Mouse (Mus musculus) hindbrain, embryonic 15.5 days (tissue): ENCODE measurements around the gene Scyl1. TPM values are rescaled to one million over a fixed set of nuclear protein-coding genes. Genes with fewer than 3 reads are reported as not detected.
"Not testable (repeated sequence)": the region's sequence is repeated elsewhere in the genome, so short reads cannot be mapped to it uniquely, and the experiment has no call there.

Experiments used
- ATAC-seq: fragments of 200-750 bp; cut with Nextera tagmentation; 2 replicates; pipeline ENCODE4 v1.8.0; 2017; ENCODE audit warnings: low read depth, moderate number of reproducible peaks, moderate TSS enrichment; ENCODE audit not compliant: low FRiP score
- H3K27ac ChIP-seq: fragments of 300-500 bp; sonication (generic); replicated peaks from 2 replicates; pipeline ENCODE4 v1.5.1; 2015; ENCODE audit warnings: mild to moderate bottlenecking, inconsistent platforms
- H3K27me3 ChIP-seq: fragments of 300-500 bp; sonication (generic); 2 replicates; pipeline ENCODE4 v1.6.1; 2015; ENCODE audit warnings: control low read depth, inconsistent platforms
- H3K36me3 ChIP-seq: fragments of 300-500 bp; sonication (generic); 2 replicates; pipeline ENCODE4 v1.6.1; 2015; ENCODE audit warnings: control low read depth, inconsistent platforms
- H3K4me1 ChIP-seq: fragments of 300-500 bp; sonication (generic); replicated peaks from 2 replicates; pipeline ENCODE4 v1.6.1; 2015; ENCODE audit warnings: control low read depth, inconsistent platforms
- H3K4me2 ChIP-seq: fragments of 300-500 bp; sonication (generic); 2 replicates; pipeline ENCODE4 v1.6.1; 2015; ENCODE audit warnings: moderate library complexity, mild to moderate bottlenecking, inconsistent platforms
- H3K4me3 ChIP-seq: fragments of 300-500 bp; sonication (generic); 2 replicates; pipeline ENCODE4 v1.5.1; 2015; ENCODE audit warnings: mild to moderate bottlenecking, inconsistent platforms
- H3K9ac ChIP-seq: fragments of 300-500 bp; sonication (generic); 2 replicates; pipeline ENCODE4 v1.6.1; 2015; ENCODE audit warnings: inconsistent platforms
- H3K9me3 ChIP-seq: fragments of 300-500 bp; sonication (generic); 2 replicates; pipeline ENCODE4 v1.6.1; 2016; ENCODE audit warnings: control low read depth, inconsistent platforms
- WGBS: fragments of 180-500 bp; shearing (Covaris S2); methylation state at CpG from one replicate; pipeline ENCODE4 v1.1.7; 2015; 5-methylcytosine and 5-hydroxymethylcytosine counted together
- polyA plus RNA-seq: library from polyadenylated mRNA; unstranded; fragments of >200 nt; fragmentation: Nextera tagmentation; extraction: Ambion mirVana; gene quantifications from 2 replicates; pipeline ENCODE4 v1.2.1, GENCODE M21; 2015

Scyl1 gene
- 79.7 and 92.6 TPM in 2 replicates for polyA plus RNA-seq

DNA sequence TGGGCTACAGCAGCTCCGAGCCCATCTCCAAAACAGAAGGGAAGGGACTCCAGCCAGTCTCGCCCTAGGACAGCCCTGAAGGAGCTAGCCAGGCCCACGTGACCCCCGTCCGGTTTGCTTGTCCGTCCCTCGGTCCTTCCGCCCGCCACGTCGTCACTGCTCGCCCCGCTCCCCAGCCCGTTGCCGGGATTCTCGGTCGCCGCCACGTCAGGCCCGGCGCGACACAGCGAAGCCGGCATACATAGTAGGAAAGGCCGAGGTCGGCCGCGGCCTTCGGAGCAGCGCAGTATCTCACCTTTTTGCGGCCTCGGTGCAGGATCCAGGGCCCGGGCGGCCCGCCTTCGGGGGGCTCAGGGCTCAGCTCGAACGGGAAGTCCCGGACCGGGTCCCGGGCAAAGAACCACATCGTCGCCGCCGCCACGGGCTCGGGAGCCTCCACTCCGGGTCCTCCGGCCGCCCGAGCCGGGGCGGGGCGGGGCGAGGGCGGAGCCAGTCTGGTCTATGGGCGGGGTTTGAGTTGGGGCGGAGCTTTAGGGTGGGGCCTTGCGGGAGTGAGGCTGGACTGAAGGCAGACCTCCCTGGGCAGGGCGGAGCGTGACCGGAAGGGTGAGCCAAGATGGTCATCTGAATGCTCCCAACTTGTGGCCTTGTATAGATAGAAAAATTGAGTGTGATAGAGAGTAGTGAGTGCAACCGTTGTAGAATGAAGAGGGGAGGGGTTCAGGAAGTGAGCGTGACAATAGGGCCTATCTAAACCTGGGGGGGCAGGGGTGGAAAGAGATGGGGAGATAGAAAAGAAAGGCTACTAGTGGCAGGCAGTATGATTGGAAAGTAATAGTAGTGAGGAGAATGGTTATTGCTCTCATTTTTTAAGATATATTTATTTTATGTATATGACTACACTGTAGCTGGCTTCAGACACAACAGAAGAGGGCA is at the start of gene Scyl1:
TSS of gene Scyl1 (minus strand) at position 495 of the 936 bp plus-strand sequence.
- WGBS = under 1% methylated on average over 64 of the region's 64 CpGs
- Histone ChIP-seq H3K27ac (peak within 1 kb of the TSS; percentile 89), H3K9me3 (no peaks in the 10 kb centered on the region), H3K27me3 (no peaks in the 10 kb centered on the region), H3K4me1 (peaks cover 22% of the 10 kb centered on the region), H3K4me3 (peak within 1 kb of the TSS; percentile 91), H3K4me2 (peak within 1 kb of the TSS; percentile 90), H3K9ac (peak within 1 kb of the TSS; percentile 94), H3K36me3 (peaks cover 22% of the 10 kb centered on the region)
- peak; percentile 97 for ATAC-seq

DNA sequence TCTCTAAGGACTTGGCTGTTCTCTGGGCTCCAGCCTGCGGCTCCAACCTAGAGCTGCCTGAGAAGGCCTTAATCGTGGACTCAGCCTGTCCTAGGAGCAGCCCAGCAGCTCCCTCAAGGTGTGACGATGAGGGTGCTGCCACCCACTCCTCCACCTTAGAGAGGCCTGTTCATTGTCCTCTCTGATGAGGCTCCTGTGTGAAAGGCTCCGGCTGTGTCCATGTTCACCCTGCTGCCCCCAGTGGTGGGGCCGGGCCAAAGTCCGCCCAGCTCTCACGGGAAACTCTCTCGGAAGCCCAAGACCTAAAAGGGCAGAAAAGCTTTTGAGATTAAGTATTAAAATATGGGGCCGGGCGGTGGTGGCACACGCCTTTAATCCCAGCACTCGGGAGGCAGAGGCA is 48.3 kb upstream of the Scyl1 start:
- 51% methylated on average over 12 of the region's 12 CpGs for WGBS

DNA sequence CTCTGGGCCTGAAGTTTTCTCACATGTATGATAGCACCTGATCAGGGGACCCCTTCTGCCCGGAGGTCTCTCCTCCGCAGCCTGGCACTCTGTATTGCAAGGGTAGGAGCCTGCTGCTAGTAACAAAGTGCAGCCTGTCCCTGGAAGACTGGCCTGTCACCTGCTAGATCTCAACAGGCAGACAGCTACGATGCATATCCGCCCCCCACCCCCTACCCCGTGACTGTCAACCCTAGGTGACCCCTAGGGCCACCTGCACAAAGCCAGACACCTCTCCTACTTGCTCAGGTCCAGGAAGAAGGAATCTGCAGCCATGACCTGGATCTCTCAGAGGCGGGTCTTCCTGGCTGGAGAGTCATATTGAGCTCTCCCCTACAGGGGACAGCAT is 47.4 kb upstream of the Scyl1 start:
- no peaks in the 10 kb centered on the region for H3K27me3 ChIP-seq
- no peak for ATAC-seq
- no peak overlapping the region for H3K27ac ChIP-seq
- no peaks in the 10 kb centered on the region for H3K9me3 ChIP-seq
- H3K9ac ChIP-seq = no peak overlapping the region
- H3K4me3 ChIP-seq = no peak overlapping the region
- no peak overlapping the region for H3K4me2 ChIP-seq
- no peaks in the 10 kb centered on the region for H3K36me3 ChIP-seq
- peaks cover 32% of the 10 kb centered on the region for H3K4me1 ChIP-seq
- 70% methylated on average over 6 of the region's 6 CpGs for WGBS

More for the DNA sequence above, 48.3 kb upstream of the Scyl1 start:
- Histone ChIP-seq H3K4me3 (no peak overlapping the region), H3K4me2 (no peak overlapping the region), H3K9ac (no peak overlapping the region), H3K36me3 (no peaks in the 10 kb centered on the region), H3K4me1 (peaks cover 36% of the 10 kb centered on the region), H3K27me3 (no peaks in the 10 kb centered on the region), H3K9me3 (no peaks in the 10 kb centered on the region), H3K27ac (no peak overlapping the region)
- no peak for ATAC-seq

DNA sequence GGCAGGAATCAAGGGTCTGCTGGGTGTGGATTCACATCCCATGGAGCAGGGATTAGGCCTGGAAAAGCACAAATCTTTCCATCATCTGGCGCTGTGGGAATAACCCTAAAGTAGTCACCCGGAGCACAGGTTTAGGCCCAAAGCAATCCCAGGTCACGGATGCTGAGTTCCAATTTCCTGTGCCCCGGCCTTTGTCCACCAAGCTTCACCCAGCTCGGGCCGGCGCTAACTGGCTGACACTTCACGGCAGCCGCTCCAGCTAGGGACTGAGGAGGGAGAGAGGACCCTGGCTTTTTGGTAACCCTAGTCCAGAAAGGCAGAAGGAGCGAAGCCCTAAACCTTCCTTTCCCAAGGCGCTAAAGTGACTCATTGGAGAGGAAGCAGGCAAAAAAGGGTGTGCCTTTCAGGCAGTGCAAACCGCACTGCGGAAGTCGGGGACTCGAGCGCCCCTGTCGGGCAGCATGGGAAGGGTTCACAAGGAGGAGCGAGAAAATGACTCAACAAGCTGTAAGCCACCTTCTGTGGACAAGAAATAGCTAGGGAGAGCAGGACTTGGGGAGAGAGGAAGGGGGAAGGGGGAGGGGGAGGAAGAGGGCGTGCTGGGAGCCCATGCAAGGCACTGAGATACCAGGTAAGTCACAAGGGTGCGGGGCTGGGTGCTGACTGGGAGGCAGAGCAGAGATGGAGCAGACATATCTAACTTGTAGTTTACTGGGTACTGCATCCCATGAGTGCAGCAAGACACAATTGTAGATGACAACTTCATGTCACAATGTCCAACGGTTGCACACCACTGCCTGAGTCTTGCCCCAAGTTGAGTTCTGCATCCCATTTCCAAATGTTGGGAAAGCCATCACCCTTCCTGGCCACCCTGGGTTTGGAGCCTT is 46.7 kb upstream of the Scyl1 start:
- peak; percentile 73 for ATAC-seq
- no peaks in the 10 kb centered on the region for H3K9me3 ChIP-seq
- WGBS = 23% methylated on average over 21 of the region's 21 CpGs
- H3K4me2 ChIP-seq = peak overlapping the region; percentile 50
- peak overlapping the region; percentile 84 for H3K27ac ChIP-seq
- H3K9ac ChIP-seq = peak overlapping the region; percentile 56
- peak overlapping the region; percentile 24; the same call in 1 of the 2 replicates for H3K4me3 ChIP-seq
- H3K4me1 ChIP-seq = peaks cover 30% of the 10 kb centered on the region
- no peaks in the 10 kb centered on the region for H3K27me3 ChIP-seq
- no peaks in the 10 kb centered on the region for H3K36me3 ChIP-seq

DNA sequence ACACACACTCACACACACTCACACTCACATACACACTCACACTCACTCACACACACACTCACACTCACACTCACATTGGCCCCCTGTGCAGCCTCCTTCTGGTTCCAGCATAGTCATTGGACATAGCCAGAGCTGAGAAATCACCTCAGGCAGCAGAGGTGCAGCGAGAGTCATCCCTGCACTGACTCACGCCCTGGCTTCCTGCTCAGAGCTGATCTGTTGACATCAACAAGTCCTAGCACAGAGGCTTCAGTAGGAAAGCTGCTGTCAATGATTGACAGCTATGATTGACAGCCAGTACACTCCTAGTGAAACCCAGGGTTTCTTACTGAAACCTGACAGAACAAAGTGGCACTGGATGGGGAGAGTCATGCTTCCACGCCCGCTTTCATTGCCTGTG is 44.7 kb upstream of the Scyl1 start:
- Histone ChIP-seq H3K27ac (no peak overlapping the region), H3K9ac (no peak overlapping the region), H3K9me3 (no peaks in the 10 kb centered on the region), H3K4me3 (no peak overlapping the region), H3K27me3 (no peaks in the 10 kb centered on the region), H3K4me2 (no peak overlapping the region), H3K36me3 (no peaks in the 10 kb centered on the region), H3K4me1 (peaks cover 39% of the 10 kb centered on the region)
- no peak for ATAC-seq
- 79% methylated on average over 4 of the region's 4 CpGs for WGBS

DNA sequence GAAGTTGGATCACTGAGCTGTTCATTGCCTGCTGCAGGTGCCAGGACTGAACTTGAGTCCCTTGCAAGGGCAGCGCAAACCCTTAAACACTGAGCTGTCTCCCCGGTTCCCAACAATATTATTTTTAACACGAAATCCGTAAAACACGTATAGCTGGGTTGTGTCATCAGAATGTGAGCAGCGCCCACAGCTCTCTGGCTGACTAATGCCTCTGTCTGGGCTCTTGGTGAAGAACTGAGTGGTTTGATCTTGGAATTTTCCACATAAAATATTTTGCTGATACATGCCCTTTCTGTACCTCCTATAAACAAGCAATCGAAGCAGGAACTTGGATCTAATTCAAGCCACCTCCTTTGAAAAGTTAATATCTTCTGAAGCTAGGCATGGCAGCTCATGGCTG is 43.8 kb upstream of the Scyl1 start:
- no peaks in the 10 kb centered on the region for H3K9me3 ChIP-seq
- WGBS = 91% methylated on average over 7 of the region's 7 CpGs
- no peak for ATAC-seq
- peaks cover 48% of the 10 kb centered on the region for H3K4me1 ChIP-seq
- no peak overlapping the region for H3K9ac ChIP-seq
- H3K36me3 ChIP-seq = no peaks in the 10 kb centered on the region
- H3K4me3 ChIP-seq = no peak overlapping the region
- H3K27me3 ChIP-seq = no peaks in the 10 kb centered on the region
- no peak overlapping the region for H3K4me2 ChIP-seq
- no peak overlapping the region for H3K27ac ChIP-seq

DNA sequence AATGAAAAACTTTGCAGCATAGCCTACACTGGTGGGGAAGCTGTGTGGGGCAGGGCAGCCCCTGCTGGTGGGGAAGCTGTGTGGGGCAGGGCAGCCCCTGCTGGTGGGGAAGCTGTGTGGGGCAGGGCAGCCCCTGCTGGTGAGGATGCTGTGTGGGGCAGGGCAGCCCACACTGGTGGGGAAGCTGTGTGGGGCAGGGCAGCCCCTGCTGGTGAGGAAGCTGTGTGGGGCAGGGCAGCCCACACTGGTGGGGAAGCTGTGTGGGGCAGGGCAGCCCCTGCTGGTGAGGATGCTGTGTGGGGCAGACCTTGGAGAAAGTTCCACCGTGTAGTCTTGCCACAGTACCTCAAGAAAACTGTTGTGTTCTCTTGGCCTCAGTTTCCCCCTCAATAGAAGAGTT is 42.8 kb upstream of the Scyl1 start:
- not testable (repeated sequence) for H3K9ac ChIP-seq, H3K9me3 ChIP-seq, H3K36me3 ChIP-seq, H3K27me3 ChIP-seq, ATAC-seq, H3K4me3 ChIP-seq, H3K4me2 ChIP-seq
- WGBS = 50% methylated on average over 1 of the region's 1 CpGs
- peaks cover 56% of the 10 kb centered on the region for H3K4me1 ChIP-seq
- peak overlapping the region; percentile 91; the same call in 1 of the 2 replicates for H3K27ac ChIP-seq

DNA sequence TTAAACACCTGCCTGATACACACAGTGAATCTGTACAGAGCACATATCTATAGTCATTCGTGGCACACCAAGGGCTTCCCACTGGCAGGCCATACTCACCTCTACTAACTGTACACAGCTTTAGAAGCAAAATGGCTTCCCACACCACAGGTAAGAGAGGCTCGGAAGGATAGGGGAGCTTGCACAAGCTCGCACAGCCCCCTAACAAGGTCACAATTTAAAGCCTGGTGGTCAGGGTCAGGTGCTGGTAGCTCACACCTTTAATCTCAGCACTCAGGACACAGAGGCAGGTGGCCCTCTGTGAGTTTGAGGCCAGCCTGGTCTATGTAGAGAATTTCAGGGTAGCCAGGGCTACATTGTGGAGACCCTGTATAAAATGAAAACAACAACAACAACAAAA is 42.3 kb upstream of the Scyl1 start:
- H3K4me3 ChIP-seq = no peak overlapping the region
- H3K27me3 ChIP-seq = no peaks in the 10 kb centered on the region
- 92% methylated on average over 3 of the region's 3 CpGs for WGBS
- H3K27ac ChIP-seq = peak overlapping the region; percentile 91
- H3K4me2 ChIP-seq = no peak overlapping the region
- no peaks in the 10 kb centered on the region for H3K36me3 ChIP-seq
- peaks cover 57% of the 10 kb centered on the region for H3K4me1 ChIP-seq
- no peak overlapping the region for H3K9ac ChIP-seq
- no peaks in the 10 kb centered on the region for H3K9me3 ChIP-seq
- ATAC-seq = no peak

DNA sequence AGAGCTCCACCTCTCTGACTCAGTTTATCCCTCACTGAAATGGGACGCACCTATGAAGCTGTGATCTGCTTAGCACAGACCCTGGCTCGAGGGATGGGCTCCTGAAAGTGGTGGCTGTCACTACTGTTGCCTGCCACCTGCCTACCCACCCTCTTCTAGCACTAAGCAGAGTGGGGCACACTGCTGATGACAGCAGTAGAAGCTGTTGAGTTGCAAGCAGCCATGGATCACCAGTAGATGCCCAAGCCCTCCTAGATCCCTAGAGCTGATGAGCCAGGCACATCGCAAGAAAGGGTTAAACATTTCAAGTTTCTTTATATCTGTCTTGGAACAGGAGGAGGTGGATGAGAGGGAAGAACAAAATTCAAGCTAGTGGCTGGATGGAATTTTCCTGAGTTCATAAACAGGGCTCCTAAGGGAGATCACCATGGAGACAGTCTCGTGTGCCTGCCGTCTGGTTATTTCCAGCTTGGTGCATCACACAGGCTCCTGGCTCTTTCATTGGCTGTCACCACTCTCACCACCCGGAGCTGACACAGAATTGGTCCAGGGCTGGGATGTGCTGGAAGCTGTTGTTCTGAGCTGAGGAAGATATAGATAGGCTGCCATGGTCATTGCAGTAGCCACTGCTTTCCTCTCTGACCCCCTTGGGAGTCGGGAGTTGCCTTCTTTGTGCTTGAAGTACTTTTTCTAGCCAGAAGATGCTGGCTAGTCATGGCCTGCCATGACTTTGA is 40.7 kb upstream of the Scyl1 start:
- H3K4me2 ChIP-seq = peak overlapping the region; percentile 33
- H3K36me3 ChIP-seq = no peaks in the 10 kb centered on the region
- no peak overlapping the region for H3K4me3 ChIP-seq
- H3K9me3 ChIP-seq = no peaks in the 10 kb centered on the region
- ATAC-seq = peak; percentile 96
- WGBS = 31% methylated on average over 7 of the region's 7 CpGs
- peak overlapping the region; percentile 91 for H3K27ac ChIP-seq
- H3K9ac ChIP-seq = no peak overlapping the region
- H3K4me1 ChIP-seq = peaks cover 47% of the 10 kb centered on the region
- no peaks in the 10 kb centered on the region for H3K27me3 ChIP-seq

DNA sequence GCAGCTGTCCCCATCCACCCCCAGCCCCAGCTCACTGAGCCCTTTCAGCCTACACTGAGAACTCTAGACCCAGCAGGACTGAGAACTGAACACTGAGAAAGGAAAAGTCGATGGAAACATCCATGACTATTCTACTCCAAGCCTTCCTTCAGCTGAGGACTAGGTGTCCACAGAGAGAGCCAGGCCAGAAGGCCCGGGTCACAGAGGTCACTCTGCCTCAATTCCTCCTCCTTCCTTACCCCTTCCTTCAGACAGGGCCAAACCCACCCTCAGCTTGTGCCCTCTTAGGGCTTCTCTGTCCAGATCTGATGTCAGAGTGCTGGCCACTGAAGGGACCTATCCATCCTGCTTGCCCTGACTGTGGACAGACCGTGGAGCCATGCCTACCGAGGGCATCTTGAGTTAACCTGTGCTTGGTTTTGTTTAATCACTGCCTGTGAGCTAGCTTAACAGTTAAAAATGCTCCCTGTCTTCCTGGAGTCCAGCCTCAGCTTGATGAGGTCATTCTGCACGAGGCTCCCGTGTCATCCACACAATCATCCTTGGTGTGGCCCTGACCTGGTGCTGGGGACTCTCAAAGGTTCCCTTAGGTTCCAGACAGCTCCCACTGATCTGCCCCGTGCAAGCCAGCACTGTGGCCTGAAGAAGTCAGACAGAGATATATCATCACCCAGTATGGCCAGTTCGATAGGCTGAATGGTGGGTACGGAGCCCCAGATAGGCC is 39.8 kb upstream of the Scyl1 start:
- Histone ChIP-seq H3K4me1 (peaks cover 56% of the 10 kb centered on the region), H3K27me3 (no peaks in the 10 kb centered on the region), H3K9me3 (no peaks in the 10 kb centered on the region), H3K4me3 (no peak overlapping the region), H3K9ac (no peak overlapping the region), H3K4me2 (0 out of 2 replicates have a peak overlapping the region, but pooled peaks have one; percentile 33), H3K27ac (peak overlapping the region; percentile 91), H3K36me3 (no peaks in the 10 kb centered on the region)
- WGBS = 65% methylated on average over 9 of the region's 9 CpGs
- no peak for ATAC-seq
